Mouse (Mus musculus): ENCODE results near the gene Gucy2g. TPM values are rescaled to one million over a fixed set of nuclear protein-coding genes. Genes with fewer than 3 reads are reported as not detected.

The Gucy2g gene
- 0.05 and 0.10 TPM in 2 replicates for polyA plus RNA-seq (2015; fragmentation: Nextera tagmentation; extraction: Ambion mirVana)

DNA sequence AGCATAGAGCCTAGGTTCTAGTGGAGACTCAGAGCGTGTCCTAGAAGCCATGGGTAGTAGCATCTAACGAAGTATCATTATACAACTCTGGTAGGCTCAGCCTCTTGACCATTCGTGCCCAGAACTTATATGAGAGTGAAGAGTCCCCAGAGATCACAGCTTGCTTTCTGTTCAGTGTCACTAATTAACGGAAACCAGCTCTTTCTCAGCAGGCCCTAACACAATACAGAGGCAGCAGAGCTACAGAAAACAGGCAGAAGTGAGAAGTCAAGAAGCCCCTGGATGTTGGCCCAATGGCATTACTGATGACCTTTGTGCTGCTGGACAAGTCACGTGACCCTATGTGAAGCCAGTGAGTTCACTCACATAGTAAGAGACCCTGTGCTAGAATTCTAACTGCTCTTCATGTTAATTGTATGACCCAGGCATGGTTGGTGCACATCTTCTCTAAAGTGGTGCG is at the start of gene Gucy2g:
Gucy2g (minus strand) TSS at position 51 of the 460 bp plus-strand sequence.
- Histone ChIP-seq H3K27me3 (ENCODE audit: insufficient read depth, low read length) (no peaks in the 10 kb centered on the region), H3K4me3 (ENCODE audit: low read length) (no peak within 1 kb of the TSS), H3K4me1 (ENCODE audit: insufficient read depth, low read length) (peaks cover 8% of the 10 kb centered on the region), H3K27ac (ENCODE audit: low read length) (no peak within 1 kb of the TSS), H3K36me3 (ENCODE audit: insufficient read depth, low read length) (no peaks in the 10 kb centered on the region), H3K4me2 (replicated peaks; ENCODE audit: low read depth, low read length) (no peak within 1 kb of the TSS), H3K9ac (replicated peaks; ENCODE audit: low read length) (no peak within 1 kb of the TSS), H3K9me3 (ENCODE audit: low read length) (no peaks in the 10 kb centered on the region)
- no peak for ATAC-seq (ENCODE audit: low FRiP score, low TSS enrichment)
- WGBS, result 87% methylated on average over 6 of the region's 6 CpGs

DNA sequence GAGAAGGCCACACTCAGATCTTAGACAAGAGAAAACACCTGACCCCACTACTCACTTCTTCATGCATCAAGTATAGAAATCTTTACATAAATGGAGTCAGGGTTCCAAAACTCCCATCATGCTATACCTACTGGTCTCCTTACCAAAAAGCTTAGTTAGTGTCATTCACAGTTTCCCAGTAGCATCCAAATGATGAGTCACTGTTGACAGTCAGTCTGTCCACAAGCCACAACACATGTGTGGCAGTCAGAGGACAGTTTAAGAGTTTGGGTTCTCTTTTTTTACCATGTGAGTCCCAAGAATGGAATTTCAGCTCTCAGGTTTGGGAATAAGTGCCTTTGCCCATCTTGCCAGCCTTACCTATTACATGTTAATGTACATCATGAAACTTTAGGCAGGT is 47.9 kb upstream of the Gucy2g start:
- Histone ChIP-seq H3K9ac (replicated peaks; ENCODE audit: low read length) (no peak overlapping the region), H3K36me3 (ENCODE audit: insufficient read depth, low read length) (peaks cover 32% of the 10 kb centered on the region), H3K27ac (ENCODE audit: low read length) (no peak overlapping the region), H3K4me3 (ENCODE audit: low read length) (no peak overlapping the region), H3K4me1 (ENCODE audit: insufficient read depth, low read length) (no peaks in the 10 kb centered on the region), H3K27me3 (ENCODE audit: insufficient read depth, low read length) (no peaks in the 10 kb centered on the region), H3K9me3 (ENCODE audit: low read length) (no peaks in the 10 kb centered on the region), H3K4me2 (replicated peaks; ENCODE audit: low read depth, low read length) (no peak overlapping the region)
- ATAC-seq (ENCODE audit: low FRiP score, low TSS enrichment), result no peak

DNA sequence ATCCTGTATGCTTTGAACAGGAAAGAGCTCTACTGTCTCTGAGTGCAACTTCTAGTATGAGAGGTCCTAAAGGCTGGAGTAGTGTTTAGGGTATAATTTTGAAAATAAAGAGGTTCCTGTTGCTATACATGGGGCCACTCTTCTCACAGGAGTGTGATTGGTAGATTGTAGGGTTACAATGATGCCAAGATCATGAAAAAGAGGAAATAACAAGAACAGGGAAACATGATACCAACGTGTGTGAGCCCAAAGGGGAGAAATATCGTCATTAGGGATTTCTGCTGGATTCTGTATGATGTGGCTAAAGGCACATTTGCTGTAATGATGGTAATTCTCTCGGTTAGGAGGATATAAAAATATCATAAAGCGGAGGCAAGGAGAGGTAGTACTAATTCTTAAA is 45.0 kb upstream of the Gucy2g start:
- no peak for ATAC-seq (ENCODE audit: low FRiP score, low TSS enrichment)
- Histone ChIP-seq H3K4me3 (ENCODE audit: low read length) (no peak overlapping the region), H3K4me1 (ENCODE audit: insufficient read depth, low read length) (no peaks in the 10 kb centered on the region), H3K4me2 (replicated peaks; ENCODE audit: low read depth, low read length) (no peak overlapping the region), H3K9me3 (ENCODE audit: low read length) (no peaks in the 10 kb centered on the region), H3K9ac (replicated peaks; ENCODE audit: low read length) (no peak overlapping the region), H3K27me3 (ENCODE audit: insufficient read depth, low read length) (no peaks in the 10 kb centered on the region), H3K27ac (ENCODE audit: low read length) (no peak overlapping the region), H3K36me3 (ENCODE audit: insufficient read depth, low read length) (peaks cover 44% of the 10 kb centered on the region)
- WGBS, result 87% methylated on average over 4 of the region's 4 CpGs

DNA sequence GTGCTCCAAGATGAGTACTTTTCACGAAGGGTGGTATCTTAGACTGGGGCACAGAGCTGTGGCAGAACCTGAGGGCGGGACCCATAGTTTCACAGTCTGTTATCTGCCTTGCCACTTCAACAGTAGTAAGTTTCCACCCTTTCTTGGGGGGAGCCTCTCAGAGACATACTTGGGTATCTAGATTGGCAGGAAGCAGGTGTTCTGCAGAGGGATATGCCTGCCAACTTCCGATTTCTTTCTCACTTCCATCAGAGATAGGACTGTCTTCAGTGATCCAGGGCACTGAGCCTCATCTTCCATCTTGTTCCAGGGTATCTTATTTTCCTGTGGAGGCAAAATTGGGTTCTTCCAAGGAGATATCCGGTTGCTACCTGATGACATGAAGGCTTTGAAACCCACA is 43.1 kb upstream of the Gucy2g start:
- Histone ChIP-seq H3K9me3 (ENCODE audit: low read length) (no peaks in the 10 kb centered on the region), H3K4me1 (ENCODE audit: insufficient read depth, low read length) (no peaks in the 10 kb centered on the region), H3K4me2 (replicated peaks; ENCODE audit: low read depth, low read length) (no peak overlapping the region), H3K9ac (replicated peaks; ENCODE audit: low read length) (no peak overlapping the region), H3K36me3 (ENCODE audit: insufficient read depth, low read length) (peaks cover 34% of the 10 kb centered on the region), H3K27ac (ENCODE audit: low read length) (no peak overlapping the region), H3K27me3 (ENCODE audit: insufficient read depth, low read length) (no peaks in the 10 kb centered on the region), H3K4me3 (ENCODE audit: low read length) (no peak overlapping the region)
- WGBS, result 93% methylated on average over 4 of the region's 4 CpGs
- ATAC-seq (ENCODE audit: low FRiP score, low TSS enrichment), result no peak

DNA sequence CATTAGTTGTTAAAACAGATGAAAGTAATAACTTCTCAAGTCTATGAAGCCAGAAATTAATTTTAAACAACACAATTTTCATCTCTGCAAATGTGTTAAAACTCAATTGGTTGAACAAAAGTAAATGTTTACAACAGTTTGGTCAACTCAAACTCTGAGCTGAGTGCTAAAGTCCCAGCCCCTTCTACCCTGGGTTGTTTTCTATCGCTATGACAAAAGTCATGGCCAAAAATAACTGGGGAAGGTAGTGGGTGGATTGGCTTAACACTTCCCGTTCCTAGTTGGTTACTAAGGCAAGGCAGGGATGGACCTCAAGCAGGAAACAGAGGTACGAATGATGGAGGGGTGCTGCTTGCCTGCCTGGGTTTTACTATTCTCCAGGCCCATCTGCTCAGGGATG is 35.7 kb upstream of the Gucy2g start:
- no peak overlapping the region for H3K9ac ChIP-seq (replicated peaks; ENCODE audit: low read length)
- H3K4me1 ChIP-seq (ENCODE audit: insufficient read depth, low read length), result no peaks in the 10 kb centered on the region
- H3K36me3 ChIP-seq (ENCODE audit: insufficient read depth, low read length), result peaks cover 16% of the 10 kb centered on the region
- no peak overlapping the region for H3K4me3 ChIP-seq (ENCODE audit: low read length)
- no peak for ATAC-seq (ENCODE audit: low FRiP score, low TSS enrichment)
- H3K9me3 ChIP-seq (ENCODE audit: low read length), result no peaks in the 10 kb centered on the region
- no peak overlapping the region for H3K27ac ChIP-seq (ENCODE audit: low read length)
- H3K4me2 ChIP-seq (replicated peaks; ENCODE audit: low read depth, low read length), result no peak overlapping the region
- WGBS, result 89% methylated on average over 3 of the region's 3 CpGs
- H3K27me3 ChIP-seq (ENCODE audit: insufficient read depth, low read length), result no peaks in the 10 kb centered on the region

DNA sequence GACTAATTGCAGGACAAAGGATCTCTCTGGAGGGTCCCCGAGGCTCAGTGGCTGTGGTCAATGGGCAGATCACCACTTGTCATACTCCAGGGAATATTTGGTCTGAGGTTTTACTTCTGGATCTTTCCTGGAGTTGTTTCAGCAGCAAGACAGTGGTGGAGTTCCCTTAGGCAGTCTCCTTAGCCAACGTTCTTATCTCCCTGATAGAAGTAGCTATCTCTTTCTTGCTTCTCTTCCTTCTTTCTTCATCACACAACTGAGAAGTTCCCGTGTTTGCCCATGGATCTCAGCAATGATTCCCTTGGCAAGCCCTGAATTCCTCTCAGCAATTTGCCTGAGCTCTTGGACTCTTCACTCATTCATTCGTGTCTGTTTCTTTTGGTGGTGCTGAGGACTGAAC is 35.1 kb upstream of the Gucy2g start:
- H3K36me3 ChIP-seq (ENCODE audit: insufficient read depth, low read length), result peaks cover 10% of the 10 kb centered on the region
- no peaks in the 10 kb centered on the region; the same call in 1 of the 2 replicates for H3K4me1 ChIP-seq (ENCODE audit: insufficient read depth, low read length)
- no peak overlapping the region for H3K4me3 ChIP-seq (ENCODE audit: low read length)
- no peak overlapping the region for H3K9ac ChIP-seq (replicated peaks; ENCODE audit: low read length)
- no peak for ATAC-seq (ENCODE audit: low FRiP score, low TSS enrichment)
- H3K27ac ChIP-seq (ENCODE audit: low read length), result no peak overlapping the region
- no peak overlapping the region for H3K4me2 ChIP-seq (replicated peaks; ENCODE audit: low read depth, low read length)
- WGBS, result 84% methylated on average over 4 of the region's 4 CpGs
- no peaks in the 10 kb centered on the region for H3K9me3 ChIP-seq (ENCODE audit: low read length)
- no peaks in the 10 kb centered on the region for H3K27me3 ChIP-seq (ENCODE audit: insufficient read depth, low read length)

DNA sequence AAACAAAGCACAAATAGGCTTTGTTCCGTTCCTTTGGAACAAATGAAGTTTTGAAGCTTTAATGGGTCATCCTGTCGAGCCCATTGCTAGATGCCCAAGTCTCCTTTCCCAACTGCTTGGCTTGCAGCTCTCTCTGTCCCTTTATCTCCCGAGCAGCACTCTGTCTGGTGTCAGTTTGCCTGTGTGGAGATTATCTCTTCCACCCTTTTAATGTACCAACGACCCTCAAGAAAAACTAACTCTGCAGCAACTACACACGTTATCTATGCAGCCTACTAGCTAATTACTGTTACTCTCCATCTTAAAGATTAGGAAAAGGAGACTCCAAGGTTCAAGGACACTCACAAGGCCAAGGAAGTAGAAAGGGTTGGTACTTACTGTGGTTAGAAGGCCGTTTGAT is 32.3 kb upstream of the Gucy2g start:
- Histone ChIP-seq H3K9me3 (ENCODE audit: low read length) (no peaks in the 10 kb centered on the region), H3K27ac (ENCODE audit: low read length) (no peak overlapping the region), H3K27me3 (ENCODE audit: insufficient read depth, low read length) (no peaks in the 10 kb centered on the region), H3K4me2 (replicated peaks; ENCODE audit: low read depth, low read length) (no peak overlapping the region), H3K4me3 (ENCODE audit: low read length) (no peak overlapping the region), H3K9ac (replicated peaks; ENCODE audit: low read length) (no peak overlapping the region), H3K4me1 (ENCODE audit: insufficient read depth, low read length) (peaks cover 20% of the 10 kb centered on the region), H3K36me3 (ENCODE audit: insufficient read depth, low read length) (peaks cover 8% of the 10 kb centered on the region)
- WGBS, result 84% methylated on average over 6 of the region's 6 CpGs
- no peak for ATAC-seq (ENCODE audit: low FRiP score, low TSS enrichment)

DNA sequence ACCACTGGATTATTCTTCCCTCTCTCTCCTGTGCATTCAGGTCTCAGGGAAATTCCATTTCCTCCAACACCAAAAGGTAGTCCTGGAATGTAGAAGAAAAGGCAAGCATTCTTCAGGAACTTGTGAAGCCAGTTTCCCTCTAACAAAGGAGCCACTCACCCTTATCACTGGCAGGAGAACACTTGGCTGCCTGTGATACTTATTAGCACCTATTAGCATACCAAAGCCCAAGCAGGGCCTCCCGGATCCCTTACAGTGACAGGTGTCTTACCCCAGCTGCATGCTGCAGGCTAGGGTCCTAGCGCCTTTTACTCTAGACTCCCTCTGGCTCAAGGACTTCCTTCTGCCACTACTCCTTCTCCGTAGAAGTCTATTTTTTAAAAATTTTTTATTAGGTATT is 30.4 kb upstream of the Gucy2g start:
- peak overlapping the region; percentile 66; the same call in 1 of the 2 replicates for H3K27ac ChIP-seq (ENCODE audit: low read length)
- no peaks in the 10 kb centered on the region for H3K9me3 ChIP-seq (ENCODE audit: low read length)
- H3K4me2 ChIP-seq (replicated peaks; ENCODE audit: low read depth, low read length), result no peak overlapping the region
- no peak overlapping the region for H3K9ac ChIP-seq (replicated peaks; ENCODE audit: low read length)
- no peak overlapping the region for H3K4me3 ChIP-seq (ENCODE audit: low read length)
- peak; percentile 73 for ATAC-seq (ENCODE audit: low FRiP score, low TSS enrichment)
- H3K27me3 ChIP-seq (ENCODE audit: insufficient read depth, low read length), result no peaks in the 10 kb centered on the region
- H3K36me3 ChIP-seq (ENCODE audit: insufficient read depth, low read length), result peaks cover 8% of the 10 kb centered on the region
- 53% methylated on average over 3 of the region's 3 CpGs for WGBS
- H3K4me1 ChIP-seq (ENCODE audit: insufficient read depth, low read length), result peaks cover 30% of the 10 kb centered on the region

DNA sequence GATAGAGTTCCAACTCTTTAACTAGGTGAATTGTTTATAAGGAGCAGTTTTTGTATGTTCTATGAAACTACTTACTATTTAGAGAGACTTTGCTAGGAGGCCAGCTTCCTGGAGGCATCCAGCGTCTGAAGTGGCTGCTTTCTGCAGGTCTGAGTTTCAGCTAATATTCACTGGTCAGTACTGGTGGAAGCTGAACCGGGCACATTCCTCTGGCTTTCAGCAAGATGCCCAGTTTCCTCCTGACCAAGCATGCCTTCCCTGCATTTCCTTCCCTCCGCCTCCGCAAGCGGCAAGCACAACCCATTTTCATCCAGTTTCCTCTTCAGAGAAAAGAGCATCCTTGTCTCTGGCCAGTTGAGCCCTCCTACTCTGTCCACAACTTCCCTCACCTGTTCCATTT is 28.0 kb upstream of the Gucy2g start:
- Histone ChIP-seq H3K9me3 (ENCODE audit: low read length) (no peaks in the 10 kb centered on the region), H3K27me3 (ENCODE audit: insufficient read depth, low read length) (no peaks in the 10 kb centered on the region), H3K4me3 (ENCODE audit: low read length) (no peak overlapping the region), H3K27ac (ENCODE audit: low read length) (peak overlapping the region; percentile 86), H3K9ac (replicated peaks; ENCODE audit: low read length) (no peak overlapping the region), H3K36me3 (ENCODE audit: insufficient read depth, low read length) (peaks cover 8% of the 10 kb centered on the region), H3K4me2 (replicated peaks; ENCODE audit: low read depth, low read length) (no peak overlapping the region), H3K4me1 (ENCODE audit: insufficient read depth, low read length) (peaks cover 31% of the 10 kb centered on the region)
- WGBS, result 65% methylated on average over 5 of the region's 5 CpGs
- ATAC-seq (ENCODE audit: low FRiP score, low TSS enrichment), result no peak

DNA sequence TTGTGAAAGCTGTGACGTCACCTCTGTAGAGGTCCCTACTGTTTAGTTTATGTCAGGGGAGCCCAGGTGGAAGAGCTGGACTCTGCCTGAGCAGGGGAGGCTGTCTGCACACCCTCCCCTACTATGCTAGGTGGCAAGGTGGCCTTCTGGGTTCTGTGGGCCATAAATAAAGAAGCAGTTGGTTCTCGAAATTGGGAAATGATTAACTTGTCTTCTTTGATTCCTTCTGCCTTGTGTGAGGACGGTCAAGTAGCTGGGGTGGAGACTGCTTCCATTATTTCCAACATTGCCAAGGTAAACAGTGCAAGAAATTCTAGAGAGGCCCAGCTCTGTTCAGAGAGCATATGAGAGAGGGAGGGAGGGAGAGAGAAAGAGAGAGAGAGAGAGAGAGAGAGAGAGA is 27.1 kb upstream of the Gucy2g start:
- peaks cover 31% of the 10 kb centered on the region for H3K4me1 ChIP-seq (ENCODE audit: insufficient read depth, low read length)
- no peak overlapping the region for H3K4me3 ChIP-seq (ENCODE audit: low read length)
- no peaks in the 10 kb centered on the region for H3K9me3 ChIP-seq (ENCODE audit: low read length)
- H3K36me3 ChIP-seq (ENCODE audit: insufficient read depth, low read length), result peaks cover 6% of the 10 kb centered on the region
- H3K27ac ChIP-seq (ENCODE audit: low read length), result peak overlapping the region; percentile 86
- no peaks in the 10 kb centered on the region for H3K27me3 ChIP-seq (ENCODE audit: insufficient read depth, low read length)
- H3K9ac ChIP-seq (replicated peaks; ENCODE audit: low read length), result no peak overlapping the region
- peak; percentile 75 for ATAC-seq (ENCODE audit: low FRiP score, low TSS enrichment)
- no peak overlapping the region for H3K4me2 ChIP-seq (replicated peaks; ENCODE audit: low read depth, low read length)
- WGBS, result 39% methylated on average over 3 of the region's 3 CpGs
